Mouse (Mus musculus) lung, embryonic 14.5 days (tissue): ENCODE measurements around the gene Fam204a. TPM values are rescaled to one million over a fixed set of nuclear protein-coding genes. Genes with fewer than 3 reads are reported as not detected.

Source experiments
- ATAC-seq: fragments of 200-750 bp; cut with Nextera tagmentation; 2 replicates; pipeline ENCODE4 v1.8.0; 2017; ENCODE audit warnings: mild to moderate bottlenecking, moderate TSS enrichment, moderate library complexity; ENCODE audit not compliant: insufficient read depth
- DNase-seq: peaks from one replicate; pipeline ENCODE4 v3.0.0-alpha.2; 2015
- H3K27ac ChIP-seq: fragments of 300-500 bp; sonication (generic); 2 replicates; pipeline ENCODE4 v1.5.1; 2014; ENCODE audit warnings: low read depth, mild to moderate bottlenecking, moderate library complexity
- H3K27me3 ChIP-seq: fragments of 300-500 bp; sonication (generic); 2 replicates; pipeline ENCODE4 v1.6.1; 2014; ENCODE audit warnings: low read length, control low read depth; ENCODE audit not compliant: insufficient read depth
- H3K36me3 ChIP-seq: fragments of 300-500 bp; sonication (generic); 2 replicates; pipeline ENCODE4 v1.6.1; 2014; ENCODE audit warnings: control low read depth; ENCODE audit not compliant: insufficient read depth
- H3K4me1 ChIP-seq: fragments of 300-500 bp; sonication (generic); 2 replicates; pipeline ENCODE4 v1.6.1; 2014; ENCODE audit warnings: antibody characterized with exemption, control low read depth; ENCODE audit not compliant: insufficient read depth
- H3K4me2 ChIP-seq: fragments of 300-500 bp; sonication (generic); 2 replicates; pipeline ENCODE4 v1.6.1; 2014; ENCODE audit warnings: mild to moderate bottlenecking
- H3K4me3 ChIP-seq: fragments of 300-500 bp; sonication (generic); 2 replicates; pipeline ENCODE4 v1.5.1; 2014; ENCODE audit warnings: low read depth, low read length
- H3K9ac ChIP-seq: fragments of 300-500 bp; sonication (generic); 2 replicates; pipeline ENCODE4 v1.6.1; 2014
- H3K9me3 ChIP-seq: fragments of 300-500 bp; sonication (generic); 2 replicates; pipeline ENCODE4 v1.6.1; 2016; ENCODE audit warnings: low read depth, low read length, control low read depth
- CTCF ChIP-seq: IDR thresholded peaks from 2 replicates; pipeline ENCODE4 v1.5.1; 2016; ENCODE audit warnings: antibody characterized with exemption, low read depth
- WGBS: fragments of 180-500 bp; shearing (Covaris S2); extraction: QIAGEN DNeasy Blood & Tissue Kit; methylation state at CpG from one replicate; pipeline ENCODE4 v1.1.7; 2014; 5-methylcytosine and 5-hydroxymethylcytosine counted together
- polyA plus RNA-seq: library from polyadenylated mRNA; unstranded; fragments of >200 nt; fragmentation: Nextera tagmentation; extraction: Ambion mirVana; gene quantifications from 2 replicates; pipeline ENCODE4 v1.2.1, GENCODE M21; 2014

Gene Fam204a
- polyA plus RNA-seq, 1 experiment from 2014 or later, result 48.6 TPM

- Histone ChIP-seq H3K27me3 (no peaks in the 10 kb centered on the region), H3K27ac (no peak overlapping the region), H3K4me1 (no peaks in the 10 kb centered on the region), H3K9me3 (no peaks in the 10 kb centered on the region), H3K9ac (no peak overlapping the region), H3K4me3 (no peak overlapping the region), H3K36me3 (no peaks in the 10 kb centered on the region), H3K4me2 (no peak overlapping the region)
- no peak for ATAC-seq
- 82% methylated on average over 7 of the region's 7 CpGs for WGBS
- DNase-seq, result no peak
- TF ChIP-seq CTCF, result no peak
Measured at GRCm38 (mm10) chr19:60241916-60242602, 15.6 kb upstream of the Fam204a start.

GRCm38 (mm10) chr19:60231542-60231941, 5.0 kb upstream of the Fam204a start:
- ATAC-seq (no peak), DNase-seq (no peak)
- Histone ChIP-seq H3K27me3 (no peaks in the 10 kb centered on the region), H3K36me3 (no peaks in the 10 kb centered on the region), H3K4me1 (no peaks in the 10 kb centered on the region), H3K27ac (no peak overlapping the region), H3K9ac (no peak overlapping the region), H3K4me3 (no peak overlapping the region), H3K9me3 (no peaks in the 10 kb centered on the region), H3K4me2 (no peak overlapping the region)
- no peak for TF ChIP-seq CTCF
- 71% methylated on average over 2 of the region's 2 CpGs for WGBS

- TF ChIP-seq CTCF, result no peak
- Histone ChIP-seq H3K4me3 (peak overlapping the region; percentile 70), H3K27me3 (no peaks in the 10 kb centered on the region), H3K9ac (no peak overlapping the region), H3K4me2 (peak overlapping the region; percentile 63), H3K9me3 (no peaks in the 10 kb centered on the region), H3K27ac (no peak overlapping the region), H3K36me3 (no peaks in the 10 kb centered on the region), H3K4me1 (peaks cover 4% of the 10 kb centered on the region; the same call in 1 of the 2 replicates)
- DNase-seq (no peak), ATAC-seq (0 out of 2 replicates have a peak, but pooled peaks have one; percentile 10)
- WGBS, result 57% methylated on average over 8 of the region's 8 CpGs
Measured at GRCm38 (mm10) chr19:60226845-60227235, 339 bp upstream of the Fam204a start.

- H3K4me3 ChIP-seq, result no peak overlapping the region
- H3K36me3 ChIP-seq, result 0 out of 2 replicates have a peak, but pooled peaks cover 7% of the 10 kb centered on the region
- H3K4me1 ChIP-seq, result no peaks in the 10 kb centered on the region
- no peaks in the 10 kb centered on the region for H3K27me3 ChIP-seq
- no peak overlapping the region for H3K27ac ChIP-seq
- DNase-seq (no peak), ATAC-seq (no peak)
- 70% methylated on average over 7 of the region's 7 CpGs for WGBS
- no peak for TF ChIP-seq CTCF
- no peak overlapping the region for H3K4me2 ChIP-seq
- no peak overlapping the region for H3K9ac ChIP-seq
- H3K9me3 ChIP-seq, result no peaks in the 10 kb centered on the region
Measured at GRCm38 (mm10) chr19:60219395-60219794, 7.1 kb downstream of the Fam204a start.

- H3K4me3 ChIP-seq, result no peak overlapping the region
- H3K4me2 ChIP-seq, result no peak overlapping the region
- no peaks in the 10 kb centered on the region for H3K4me1 ChIP-seq
- DNase-seq (peak; percentile 14), ATAC-seq (no peak)
- H3K27me3 ChIP-seq, result no peaks in the 10 kb centered on the region
- H3K36me3 ChIP-seq, result peaks cover 12% of the 10 kb centered on the region; the same call in 1 of the 2 replicates
- TF ChIP-seq CTCF, result no peak
- H3K9ac ChIP-seq, result no peak overlapping the region
- no peak overlapping the region for H3K27ac ChIP-seq
- no peaks in the 10 kb centered on the region for H3K9me3 ChIP-seq
- WGBS, result 56% methylated on average over 2 of the region's 2 CpGs
Measured at GRCm38 (mm10) chr19:60217985-60218384, 8.5 kb downstream of the Fam204a start.

- Histone ChIP-seq H3K27me3 (no peaks in the 10 kb centered on the region), H3K4me3 (no peak overlapping the region), H3K9me3 (no peaks in the 10 kb centered on the region), H3K4me1 (no peaks in the 10 kb centered on the region), H3K9ac (no peak overlapping the region), H3K36me3 (peaks cover 28% of the 10 kb centered on the region; the same call in 1 of the 2 replicates), H3K27ac (no peak overlapping the region), H3K4me2 (no peak overlapping the region)
- TF ChIP-seq CTCF, result no peak
- DNase-seq (no peak), ATAC-seq (no peak)
Measured at GRCm38 (mm10) chr19:60208173-60208572, 18.3 kb downstream of the Fam204a start.

- DNase-seq, result no peak
- Histone ChIP-seq H3K9me3 (no peaks in the 10 kb centered on the region), H3K4me3 (no peak overlapping the region), H3K27ac (no peak overlapping the region), H3K4me1 (no peaks in the 10 kb centered on the region), H3K36me3 (peaks cover 12% of the 10 kb centered on the region; the same call in 1 of the 2 replicates), H3K27me3 (no peaks in the 10 kb centered on the region), H3K9ac (no peak overlapping the region), H3K4me2 (no peak overlapping the region)
- 65% methylated on average over 7 of the region's 7 CpGs for WGBS
- ATAC-seq, result no peak
- TF ChIP-seq CTCF, result no peak
Measured at GRCm38 (mm10) chr19:60204176-60204575, 22.3 kb downstream of the Fam204a start.
